In genomic region chr14:51054243-51055237, GRCm38 (mm10) we compare ENCODE assay signal across 19 mouse cellular contexts. TPM values are rescaled to one million over a fixed set of nuclear protein-coding genes. Genes with fewer than 3 reads are reported as not detected.
A peak's percentile ranks its signal among the peaks of the same experiment; 100 is the strongest.
DNase-seq lines count a peak whose midpoint lies in the region; ATAC-seq lines count a peak whose summit lies in the region.
"Had no signal": no experiment of that assay in that cellular context is flagged by ENCODE, and none has a peak within 500 bp of the region (broad histone marks: within the 10 kb centered on the region; RNA-seq: fewer than 3 reads in every experiment).

No protein-coding gene starts in this region.

- ATAC-seq in intestine, embryonic 14.5 days (replicated peaks; ENCODE audit: low FRiP score, low TSS enrichment, low read depth), result no peak
- ATAC-seq in intestine, embryonic 16.5 days, result no peak
- ATAC-seq: inflammation-experienced regulatory T-cells, adult 6 months; lung, postnatal 0 days had no signal

- 64% methylated on average over 13 of the region's 13 CpGs for WGBS in intestine, embryonic 14.5 days
- 66% methylated on average over 13 of the region's 13 CpGs for WGBS in intestine, embryonic 16.5 days

- peak; percentile 33 for DNase-seq in embryo, embryonic 10 days (ENCODE audit: low spot score)
- DNase-seq in embryo, embryonic 11 days, result no peak
- DNase-seq in intestine, embryonic 14.5 days (ENCODE audit: low spot score), result no peak
- peak; percentile 70 for DNase-seq in testis, postnatal 14 days (ENCODE audit: low spot score)
- no peak for DNase-seq in testis, postnatal 10 days (ENCODE audit: low spot score)
- DNase-seq in gastrocnemius, adult 18-20 months (ENCODE audit: low spot score), result no peak
- DNase-seq in spleen, postnatal 10 days (ENCODE audit: low spot score in 2 of 2), result no peak
- DNase-seq: adrenal gland, postnatal 36 days; cerebellum, adult 11 months; gastrocnemius, postnatal 14 days; liver; right cerebral cortex, postnatal 4 days had no signal

- H3K36me3 ChIP-seq in intestine, embryonic 14.5 days (ENCODE audit: control insufficient read depth, insufficient read depth, low read length), result no peaks in the 10 kb centered on the region
- H3K36me3 ChIP-seq in intestine, embryonic 16.5 days (ENCODE audit: control insufficient read depth, insufficient read depth, low read length), result no peaks in the 10 kb centered on the region

- H3K4me1 ChIP-seq in intestine, embryonic 14.5 days (replicated peaks; ENCODE audit: control insufficient read depth, insufficient read depth, low read length), result no peaks in the 10 kb centered on the region; the same call in 1 of the 2 replicates
- H3K4me1 ChIP-seq in intestine, embryonic 16.5 days (ENCODE audit: control insufficient read depth, insufficient read depth, low read length), result 0 out of 2 replicates have a peak, but pooled peaks cover 3% of the 10 kb centered on the region

- H3K27me3 ChIP-seq in intestine, embryonic 14.5 days (replicated peaks; ENCODE audit: control insufficient read depth, insufficient read depth, low read length), result no peaks in the 10 kb centered on the region
- H3K27me3 ChIP-seq in intestine, embryonic 16.5 days (replicated peaks; ENCODE audit: control insufficient read depth, insufficient read depth, low read length), result no peaks in the 10 kb centered on the region

- no peak overlapping the region for H3K4me2 ChIP-seq in intestine, embryonic 14.5 days (ENCODE audit: low read length)
- H3K4me2 ChIP-seq in intestine, embryonic 16.5 days (ENCODE audit: low read depth, low read length), result no peak overlapping the region

- no peaks in the 10 kb centered on the region for H3K9me3 ChIP-seq in intestine, embryonic 14.5 days (ENCODE audit: control insufficient read depth, low read length)
- no peaks in the 10 kb centered on the region for H3K9me3 ChIP-seq in intestine, embryonic 16.5 days (ENCODE audit: control insufficient read depth, low read length)

- H3K9ac ChIP-seq in intestine, embryonic 14.5 days (ENCODE audit: low read length), result no peak overlapping the region
- H3K9ac ChIP-seq in intestine, embryonic 16.5 days (ENCODE audit: low read depth, low read length), result no peak overlapping the region

- 0 out of 2 replicates have a peak overlapping the region, but pooled peaks have one; percentile 3 for H3K27ac ChIP-seq in intestine, embryonic 14.5 days (ENCODE audit: low read depth)
- no peak overlapping the region for H3K27ac ChIP-seq in intestine, embryonic 16.5 days (ENCODE audit: low read length)

- no peak overlapping the region for H3K4me3 ChIP-seq in intestine, embryonic 14.5 days (ENCODE audit: low read depth, low read length)
- H3K4me3 ChIP-seq in intestine, embryonic 16.5 days (ENCODE audit: low read length), result no peak overlapping the region

RNA-seq across cellular contexts. Expression of gene Rnase12, which starts 2.9 kb away (rescaled TPM):
- polyA plus RNA-seq in intestine, embryonic 14.5 days (2014; fragmentation: Nextera tagmentation; extraction: Ambion mirVana), result 0.47 and 0.97 TPM in 2 replicates
- polyA plus RNA-seq in intestine, embryonic 16.5 days (2015; fragmentation: Nextera tagmentation; extraction: Ambion mirVana), result 0.37 and 0.54 TPM in 2 replicates
- not detected for total RNA-seq in gastrocnemius, adult 18-20 months (2021)
- total RNA-seq: adrenal gland, postnatal 36 days; gastrocnemius, postnatal 14 days; layer of hippocampus, adult 18-20 months; monocyte, adult 5-6 weeks had no signal
- polyA plus RNA-seq: cortical plate, adult 2 months; heart, embryonic 16.5 days; inflammation-experienced regulatory T-cells, adult 6 months had no signal

RNA-seq across cellular contexts. Expression of gene Rnase11, which starts 4.6 kb away (rescaled TPM):
- polyA plus RNA-seq in intestine, embryonic 14.5 days (2014; fragmentation: Nextera tagmentation; extraction: Ambion mirVana), result not detected in 2 replicates
- polyA plus RNA-seq in intestine, embryonic 16.5 days (2015; fragmentation: Nextera tagmentation; extraction: Ambion mirVana), result not detected in 2 replicates
- total RNA-seq in gastrocnemius, adult 18-20 months (2021), result not detected
- total RNA-seq: adrenal gland, postnatal 36 days; gastrocnemius, postnatal 14 days; layer of hippocampus, adult 18-20 months; monocyte, adult 5-6 weeks had no signal
- polyA plus RNA-seq: cortical plate, adult 2 months; heart, embryonic 16.5 days; inflammation-experienced regulatory T-cells, adult 6 months; lung, postnatal 0 days had no signal

RNA-seq across cellular contexts. Expression of gene Rnase9, which starts 12.9 kb away (rescaled TPM):
- not detected in 2 replicates for polyA plus RNA-seq in intestine, embryonic 14.5 days (2014; fragmentation: Nextera tagmentation; extraction: Ambion mirVana)
- not detected in 2 replicates for polyA plus RNA-seq in intestine, embryonic 16.5 days (2015; fragmentation: Nextera tagmentation; extraction: Ambion mirVana)
- not detected for total RNA-seq in gastrocnemius, adult 18-20 months (2021)
- total RNA-seq: adrenal gland, postnatal 36 days; gastrocnemius, postnatal 14 days; layer of hippocampus, adult 18-20 months; monocyte, adult 5-6 weeks had no signal
- polyA plus RNA-seq: heart, embryonic 16.5 days; inflammation-experienced regulatory T-cells, adult 6 months; lung, postnatal 0 days had no signal

RNA-seq across cellular contexts. Expression of gene Olfr750, which starts 19.7 kb away (rescaled TPM):
- polyA plus RNA-seq in intestine, embryonic 14.5 days (2014; fragmentation: Nextera tagmentation; extraction: Ambion mirVana), result not detected in 2 replicates
- not detected in 2 replicates for polyA plus RNA-seq in intestine, embryonic 16.5 days (2015; fragmentation: Nextera tagmentation; extraction: Ambion mirVana)
- total RNA-seq in gastrocnemius, adult 18-20 months (2021), result not detected
- total RNA-seq: adrenal gland, postnatal 36 days; gastrocnemius, postnatal 14 days; layer of hippocampus, adult 18-20 months; monocyte, adult 5-6 weeks had no signal
- polyA plus RNA-seq: cortical plate, adult 2 months; heart, embryonic 16.5 days had no signal

RNA-seq across cellular contexts. Expression of gene Rnase4, which starts 36.3 kb away (rescaled TPM):
- polyA plus RNA-seq in intestine, embryonic 14.5 days (2014; fragmentation: Nextera tagmentation; extraction: Ambion mirVana), result 142 and 151 TPM in 2 replicates
- polyA plus RNA-seq in intestine, embryonic 16.5 days (2015; fragmentation: Nextera tagmentation; extraction: Ambion mirVana), result 288 and 336 TPM in 2 replicates
- total RNA-seq in gastrocnemius, adult 18-20 months (2021), result 10 to 100 TPM; 25.0 to 30.1 TPM

Comparison
In these comparisons a context has a peak if more than half of its experiments do, and no peak if none do; other contexts are left out.
1. DNase-seq: peak in embryo, embryonic 10 days (single experiment) and testis, postnatal 14 days (single experiment); none in embryo, embryonic 11 days (single experiment), intestine, embryonic 14.5 days (single experiment), testis, postnatal 10 days (single experiment), gastrocnemius, adult 18-20 months (single experiment) and spleen, postnatal 10 days (0 of 2).